Mouse (Mus musculus) cerebellum, adult 9-10 months (tissue): ENCODE results near the gene Uba3.
A peak's percentile ranks its signal among the peaks of the same experiment; 100 is the strongest.

Source experiments
- DNase-seq: peaks from one replicate; pipeline ENCODE4 v3.0.0; 2022

Uba3 gene

GRCm38 (mm10) chr6:97210191-97210961, 4.9 kb upstream of the Uba3 start, which contains the start of gene Arl6ip5:
Gene Arl6ip5 (plus strand): TSS chr6:97210689.
- peak; percentile 83 for DNase-seq

- DNase-seq = no peak
Observed at GRCm38 (mm10) chr6:97209751-97210150, 4.3 kb upstream of the Uba3 start.

GRCm38 (mm10) chr6:97209201-97209600, 3.8 kb upstream of the Uba3 start:
- DNase-seq = no peak

- no peak for DNase-seq
Observed at GRCm38 (mm10) chr6:97208406-97208805, 3.0 kb upstream of the Uba3 start.

- DNase-seq = peak; percentile 22
Observed at GRCm38 (mm10) chr6:97207085-97207484, 1.6 kb upstream of the Uba3 start.

- peak; percentile 72 for DNase-seq
Observed at GRCm38 (mm10) chr6:97204952-97205351, 495 bp downstream of the Uba3 start.

- no peak for DNase-seq
Observed at GRCm38 (mm10) chr6:97204252-97204869, 1.1 kb downstream of the Uba3 start.

- DNase-seq = no peak
Observed at GRCm38 (mm10) chr6:97202477-97202876, 3.0 kb downstream of the Uba3 start.

GRCm38 (mm10) chr6:97200437-97200836, 5.0 kb downstream of the Uba3 start:
- no peak for DNase-seq

- no peak for DNase-seq
Observed at GRCm38 (mm10) chr6:97179367-97179828, 26.0 kb downstream of the Uba3 start.

- peak; percentile 94 for DNase-seq
Observed at GRCm38 (mm10) chr6:97178491-97179366, 26.7 kb downstream of the Uba3 start, which contains the start of gene Tmf1. Gene Tmf1 (minus strand): TSS chr6:97179122.

- no peak for DNase-seq
Observed at GRCm38 (mm10) chr6:97175716-97176115, 29.7 kb downstream of the Uba3 start.

- no peak for DNase-seq
Observed at GRCm38 (mm10) chr6:97150156-97150555, 55.3 kb downstream of the Uba3 start.

- DNase-seq = no peak
Observed at GRCm38 (mm10) chr6:97149721-97150120, 55.7 kb downstream of the Uba3 start.

GRCm38 (mm10) chr6:97148383-97149251, 56.8 kb downstream of the Uba3 start, which contains the start of gene Eogt:
Gene Eogt (minus strand): TSS chr6:97149182.
- peak; percentile 76 for DNase-seq

GRCm38 (mm10) chr6:97147755-97148382, 57.6 kb downstream of the Uba3 start:
- DNase-seq = peak; percentile 44

GRCm38 (mm10) chr6:97145156-97145555, 60.3 kb downstream of the Uba3 start:
- no peak for DNase-seq

- no peak for DNase-seq
Observed at GRCm38 (mm10) chr6:97144359-97144758, 61.1 kb downstream of the Uba3 start.

GRCm38 (mm10) chr6:97142611-97143010, 62.8 kb downstream of the Uba3 start:
- DNase-seq = no peak

- DNase-seq = no peak
Observed at GRCm38 (mm10) chr6:97141811-97142210, 63.6 kb downstream of the Uba3 start.
